Mouse (Mus musculus) hindbrain, embryonic 16.5 days (tissue): ENCODE data around the gene Anapc1. TPM values are rescaled to one million over a fixed set of nuclear protein-coding genes. Genes with fewer than 3 reads are reported as not detected.

Experiments
- ATAC-seq: fragments of 200-750 bp; cut with Nextera tagmentation; 2 replicates; pipeline ENCODE4 v1.8.0; 2017; ENCODE audit warnings: moderate TSS enrichment, moderate library complexity
- H3K27ac ChIP-seq: fragments of 300-500 bp; sonication (generic); 2 replicates; pipeline ENCODE4 v1.5.1; 2014; ENCODE audit warnings: low read depth, mild to moderate bottlenecking, control low read depth, low read length, moderate library complexity
- H3K27me3 ChIP-seq: fragments of 300-500 bp; sonication (generic); replicated peaks from 2 replicates; pipeline ENCODE4 v1.6.1; 2014; ENCODE audit warnings: low read length; ENCODE audit not compliant: control insufficient read depth, insufficient read depth
- H3K36me3 ChIP-seq: fragments of 300-500 bp; sonication (generic); 2 replicates; pipeline ENCODE4 v1.6.1; 2014; ENCODE audit warnings: mild to moderate bottlenecking, low read length, moderate library complexity, mixed read lengths; ENCODE audit not compliant: control insufficient read depth, insufficient read depth
- H3K4me1 ChIP-seq: fragments of 300-500 bp; sonication (generic); 2 replicates; pipeline ENCODE4 v1.6.1; 2014; ENCODE audit warnings: low read depth, low read length; ENCODE audit not compliant: control insufficient read depth, insufficient read depth
- H3K4me2 ChIP-seq: fragments of 300-500 bp; sonication (generic); 2 replicates; pipeline ENCODE4 v1.6.1; 2014; ENCODE audit warnings: mild to moderate bottlenecking, low read length, control low read depth, moderate library complexity
- H3K4me3 ChIP-seq: fragments of 300-500 bp; sonication (generic); 2 replicates; pipeline ENCODE4 v1.5.1; 2014; ENCODE audit warnings: mild to moderate bottlenecking, low read length, control low read depth, moderate library complexity
- H3K9ac ChIP-seq: fragments of 300-500 bp; sonication (generic); 2 replicates; pipeline ENCODE4 v1.6.1; 2014; ENCODE audit warnings: low read depth, mild to moderate bottlenecking, control low read depth, low read length, moderate library complexity
- H3K9me3 ChIP-seq: fragments of 300-500 bp; sonication (generic); 2 replicates; pipeline ENCODE4 v1.6.1; 2014; ENCODE audit warnings: mild to moderate bottlenecking, low read length, moderate library complexity; ENCODE audit not compliant: control insufficient read depth
- WGBS: fragments of 180-500 bp; shearing (Covaris S2); extraction: QIAGEN DNeasy Blood & Tissue Kit; methylation state at CpG from one replicate; pipeline ENCODE4 v1.1.7; 2014; 5-methylcytosine and 5-hydroxymethylcytosine counted together
- polyA plus RNA-seq: library from polyadenylated mRNA; unstranded; fragments of >200 nt; fragmentation: Nextera tagmentation; extraction: Ambion mirVana; gene quantifications from 2 replicates; pipeline ENCODE4 v1.2.1, GENCODE M21; 2015

Gene Anapc1
- polyA plus RNA-seq, 1 experiment from 2014 or later = 36.6 TPM

DNA sequence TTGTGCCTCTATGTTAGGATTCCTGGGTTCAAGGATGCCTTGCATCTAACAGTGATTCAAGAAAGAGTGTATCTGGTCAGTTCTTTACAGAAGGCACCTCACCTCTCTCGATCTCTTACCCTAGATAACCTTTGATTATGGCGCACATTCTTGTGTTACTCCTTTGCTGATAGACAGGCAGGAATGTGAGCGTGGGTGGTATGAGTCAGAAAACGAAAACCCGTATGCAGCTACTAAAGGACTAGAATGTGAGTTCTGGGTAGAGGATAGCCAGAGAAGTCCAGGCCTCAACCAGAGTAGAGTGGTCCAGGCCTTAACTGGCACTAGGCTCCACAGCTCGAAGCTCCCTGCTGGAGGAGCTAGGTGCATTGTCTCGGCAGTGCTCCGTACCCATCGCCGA is 5.6 kb upstream of the Anapc1 start:
- H3K9me3 ChIP-seq = no peaks in the 10 kb centered on the region
- H3K4me2 ChIP-seq = no peak overlapping the region
- peaks cover 6% of the 10 kb centered on the region for H3K4me1 ChIP-seq
- H3K27me3 ChIP-seq = 0 out of 2 replicates have a peak, but pooled peaks cover 4% of the 10 kb centered on the region
- no peak overlapping the region for H3K27ac ChIP-seq
- H3K9ac ChIP-seq = no peak overlapping the region
- H3K4me3 ChIP-seq = no peak overlapping the region
- 91% methylated on average over 10 of the region's 10 CpGs for WGBS
- H3K36me3 ChIP-seq = no peaks in the 10 kb centered on the region
- ATAC-seq = no peak

DNA sequence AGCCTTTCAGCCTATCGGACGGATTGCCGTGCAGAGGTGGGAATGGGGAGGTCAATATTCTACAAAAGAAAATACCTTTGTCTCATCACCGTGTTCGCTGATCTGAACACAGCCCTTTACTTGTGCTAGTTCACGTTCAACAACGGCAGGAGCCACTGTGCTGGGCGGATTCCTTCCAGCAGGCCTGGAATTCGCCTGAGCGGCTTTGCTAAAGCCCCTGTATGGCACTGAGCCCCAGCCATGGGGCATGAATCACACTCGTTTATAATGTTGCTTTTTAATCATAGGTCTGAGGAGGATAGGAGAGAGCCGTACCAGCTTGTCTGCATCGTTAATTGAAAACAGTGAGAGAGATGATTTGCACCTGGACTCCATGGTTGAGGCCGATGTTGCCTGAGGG is 5.1 kb upstream of the Anapc1 start:
- no peaks in the 10 kb centered on the region for H3K36me3 ChIP-seq
- H3K9ac ChIP-seq = no peak overlapping the region
- 0 out of 2 replicates have a peak, but pooled peaks cover 4% of the 10 kb centered on the region for H3K27me3 ChIP-seq
- ATAC-seq = no peak
- H3K27ac ChIP-seq = no peak overlapping the region
- 76% methylated on average over 14 of the region's 14 CpGs for WGBS
- no peak overlapping the region for H3K4me3 ChIP-seq
- no peak overlapping the region for H3K4me2 ChIP-seq
- H3K4me1 ChIP-seq = peaks cover 5% of the 10 kb centered on the region
- no peaks in the 10 kb centered on the region for H3K9me3 ChIP-seq

DNA sequence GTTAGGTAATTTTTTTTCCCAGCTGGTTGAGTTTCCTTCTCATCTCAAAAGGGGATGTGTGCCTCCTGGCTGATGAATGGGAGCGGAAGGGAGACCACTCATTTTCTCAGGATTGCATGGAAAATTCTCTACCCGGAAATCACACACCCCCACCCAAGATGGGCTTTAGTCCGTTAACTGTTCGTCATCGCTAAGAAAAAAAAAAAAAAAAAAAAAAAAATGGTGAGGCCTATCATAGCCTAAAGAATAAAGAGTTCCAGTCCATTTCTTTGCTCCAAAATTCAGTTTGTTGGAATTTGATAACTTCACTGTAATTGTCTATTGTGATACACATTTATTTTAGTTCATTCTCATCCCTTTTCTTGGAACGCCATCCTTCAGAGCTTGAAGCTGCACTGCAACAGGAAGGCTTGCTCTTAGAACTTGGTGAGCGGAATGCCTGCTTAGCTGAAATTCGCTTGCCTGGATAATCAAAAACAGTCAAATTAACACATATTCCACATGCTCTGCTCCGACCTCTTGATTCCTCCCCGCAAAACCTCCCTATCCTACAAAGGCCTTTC is 448 bp upstream of the Anapc1 start:
- Histone ChIP-seq H3K9me3 (no peaks in the 10 kb centered on the region), H3K4me2 (peak overlapping the region; percentile 70), H3K4me1 (peaks cover 17% of the 10 kb centered on the region), H3K9ac (peak overlapping the region; percentile 98), H3K36me3 (peaks cover 3% of the 10 kb centered on the region; the same call in 1 of the 2 replicates), H3K27ac (peak overlapping the region; percentile 81), H3K27me3 (no peaks in the 10 kb centered on the region), H3K4me3 (peak overlapping the region; percentile 93)
- 44% methylated on average over 10 of the region's 10 CpGs for WGBS
- peak; percentile 95 for ATAC-seq

DNA sequence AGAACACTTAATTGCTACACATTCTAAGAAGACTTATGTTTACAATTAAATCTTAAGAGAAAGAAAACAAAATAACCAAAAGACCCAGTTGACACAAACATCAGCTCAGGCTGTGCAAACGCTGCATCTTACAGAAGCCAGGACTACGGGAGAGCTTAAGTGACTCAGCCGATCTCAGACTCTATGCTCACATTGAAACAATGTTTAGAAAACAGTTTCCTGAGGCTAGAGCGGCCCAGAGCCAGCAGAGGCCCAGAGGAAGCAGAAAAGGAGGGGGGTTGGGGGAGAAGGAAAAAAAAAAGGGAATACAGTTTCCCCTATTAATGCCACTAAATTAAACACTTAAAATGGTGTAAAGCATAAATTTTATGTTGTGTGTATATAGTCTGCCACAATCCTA is 6.5 kb downstream of the Anapc1 start:
- H3K9me3 ChIP-seq = no peaks in the 10 kb centered on the region
- no peak overlapping the region for H3K4me2 ChIP-seq
- H3K27ac ChIP-seq = no peak overlapping the region
- no peak overlapping the region for H3K4me3 ChIP-seq
- H3K9ac ChIP-seq = no peak overlapping the region
- 82% methylated on average over 4 of the region's 4 CpGs for WGBS
- H3K4me1 ChIP-seq = peaks cover 3% of the 10 kb centered on the region
- peaks cover 20% of the 10 kb centered on the region for H3K36me3 ChIP-seq
- no peak for ATAC-seq
- no peaks in the 10 kb centered on the region for H3K27me3 ChIP-seq

DNA sequence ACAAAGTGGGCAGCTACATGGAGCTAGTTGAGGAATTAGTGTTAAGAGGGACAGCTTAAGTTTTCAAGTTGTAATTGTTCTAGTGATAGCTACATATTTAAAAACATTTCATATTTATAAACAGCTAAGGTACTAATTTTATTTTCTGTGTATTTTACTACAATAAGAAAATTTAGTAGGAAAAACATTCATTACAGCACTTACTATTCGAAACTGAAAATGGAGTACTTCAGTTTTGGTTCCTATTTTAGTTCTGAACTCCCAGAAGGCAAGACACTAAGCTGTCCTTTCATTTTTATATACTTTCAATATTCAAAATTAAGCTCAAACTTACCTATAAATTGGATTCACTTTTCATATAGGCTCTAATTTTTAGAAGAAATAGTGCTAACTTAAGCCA is 66.6 kb downstream of the Anapc1 start:
- ATAC-seq = no peak
- Histone ChIP-seq H3K27me3 (no peaks in the 10 kb centered on the region), H3K9ac (no peak overlapping the region), H3K36me3 (peaks cover 58% of the 10 kb centered on the region), H3K4me1 (no peaks in the 10 kb centered on the region), H3K4me2 (no peak overlapping the region), H3K4me3 (no peak overlapping the region), H3K27ac (no peak overlapping the region), H3K9me3 (no peaks in the 10 kb centered on the region)
- 93% methylated on average over 1 of the region's 1 CpGs for WGBS

DNA sequence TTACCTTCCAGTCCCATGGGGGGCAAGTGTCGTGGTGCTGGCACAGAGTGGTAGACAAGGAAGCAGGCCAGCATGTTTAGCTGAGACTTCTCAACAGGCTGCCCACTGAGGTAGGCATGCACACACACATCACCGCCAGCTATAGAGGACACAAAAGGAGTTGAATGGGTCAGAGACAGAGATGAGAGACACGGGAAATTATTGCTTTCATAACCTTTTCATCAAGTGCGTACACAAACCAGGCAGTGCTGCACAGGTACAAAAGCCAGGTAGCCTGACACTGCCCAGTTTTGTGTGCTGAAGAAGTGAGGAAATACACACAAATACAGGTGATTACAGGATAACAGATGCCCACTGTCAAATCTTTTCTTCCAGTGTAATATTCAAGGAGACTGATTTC is 71.8 kb downstream of the Anapc1 start:
- Histone ChIP-seq H3K4me2 (no peak overlapping the region), H3K36me3 (peaks cover 56% of the 10 kb centered on the region), H3K9ac (no peak overlapping the region), H3K27me3 (no peaks in the 10 kb centered on the region), H3K27ac (no peak overlapping the region), H3K4me1 (no peaks in the 10 kb centered on the region), H3K4me3 (no peak overlapping the region), H3K9me3 (no peaks in the 10 kb centered on the region)
- no peak for ATAC-seq
- 93% methylated on average over 4 of the region's 4 CpGs for WGBS

DNA sequence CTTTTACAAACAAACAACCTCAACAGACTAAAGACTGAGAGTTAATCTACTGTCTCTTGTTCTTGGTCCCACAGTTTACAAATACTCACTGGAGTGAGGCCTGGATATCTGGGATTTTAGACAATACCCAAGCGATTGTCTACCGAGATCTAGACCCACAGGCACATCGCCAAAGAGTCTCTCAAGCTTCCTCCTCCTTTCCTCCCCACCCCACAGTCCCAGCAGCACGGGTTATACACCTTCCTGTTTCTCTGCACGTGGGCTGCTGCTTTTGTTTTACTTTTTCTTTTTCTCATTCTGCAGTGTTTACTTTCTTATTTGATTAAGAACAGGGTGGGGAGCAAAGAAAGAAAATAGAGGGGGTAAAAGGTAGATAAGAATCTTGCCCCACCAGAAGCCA is 73.8 kb downstream of the Anapc1 start:
- H3K9me3 ChIP-seq = no peaks in the 10 kb centered on the region
- no peak overlapping the region for H3K4me3 ChIP-seq
- H3K27me3 ChIP-seq = no peaks in the 10 kb centered on the region
- no peak overlapping the region for H3K9ac ChIP-seq
- no peak overlapping the region for H3K27ac ChIP-seq
- H3K4me2 ChIP-seq = no peak overlapping the region
- H3K36me3 ChIP-seq = peaks cover 44% of the 10 kb centered on the region
- no peaks in the 10 kb centered on the region for H3K4me1 ChIP-seq
- ATAC-seq = no peak
- WGBS = 88% methylated on average over 5 of the region's 5 CpGs

DNA sequence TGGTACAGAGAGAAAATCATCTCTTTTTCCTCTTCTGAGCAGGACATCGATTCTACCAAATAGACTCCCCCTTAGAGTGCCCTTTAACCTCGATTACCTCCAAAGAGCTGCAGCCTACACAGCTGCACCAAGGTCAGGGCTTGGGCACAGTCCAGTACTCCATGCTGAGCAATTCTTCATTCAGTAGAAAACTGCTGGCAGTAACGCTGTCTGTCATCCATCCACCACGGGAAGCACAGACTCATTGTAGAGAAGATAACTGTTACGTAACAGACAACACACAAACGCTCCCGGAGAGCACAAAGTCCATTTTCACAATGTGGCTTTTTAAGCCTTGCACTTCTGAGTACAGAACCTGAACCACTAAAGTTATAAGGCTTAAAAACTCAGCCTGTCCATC is 74.9 kb downstream of the Anapc1 start:
- ATAC-seq = no peak

DNA sequence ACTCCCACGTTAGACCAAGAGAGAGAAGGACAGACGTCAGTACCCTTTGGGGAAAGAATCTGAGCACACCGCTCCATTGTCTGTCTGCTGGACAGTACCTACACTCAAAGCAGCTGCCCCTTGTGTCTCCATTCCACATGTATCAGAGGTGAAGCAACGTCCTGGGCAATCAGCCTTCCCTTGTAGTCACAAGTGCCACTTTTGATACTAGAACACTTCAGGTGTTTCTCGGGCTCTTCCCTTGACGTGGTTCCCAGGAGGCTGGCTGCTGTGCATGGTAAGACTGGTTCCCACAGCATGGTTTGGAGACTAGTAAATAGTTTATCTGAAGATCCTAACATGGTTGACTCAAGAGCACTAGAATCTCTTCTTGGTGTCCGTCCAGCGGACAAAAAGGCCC is 76.0 kb downstream of the Anapc1 start:
- peaks cover 33% of the 10 kb centered on the region for H3K36me3 ChIP-seq
- peaks cover 6% of the 10 kb centered on the region for H3K9me3 ChIP-seq
- H3K27me3 ChIP-seq = no peaks in the 10 kb centered on the region
- H3K9ac ChIP-seq = no peak overlapping the region
- H3K4me1 ChIP-seq = no peaks in the 10 kb centered on the region
- 92% methylated on average over 8 of the region's 8 CpGs for WGBS
- H3K27ac ChIP-seq = no peak overlapping the region
- H3K4me3 ChIP-seq = no peak overlapping the region
- no peak overlapping the region for H3K4me2 ChIP-seq
- no peak for ATAC-seq

More for the DNA sequence above, 74.9 kb downstream of the Anapc1 start:
- Histone ChIP-seq H3K9ac (no peak overlapping the region), H3K4me2 (no peak overlapping the region), H3K4me1 (no peaks in the 10 kb centered on the region), H3K9me3 (0 out of 2 replicates have a peak, but pooled peaks cover 2% of the 10 kb centered on the region), H3K27ac (no peak overlapping the region), H3K27me3 (no peaks in the 10 kb centered on the region), H3K36me3 (peaks cover 34% of the 10 kb centered on the region), H3K4me3 (no peak overlapping the region)
- WGBS = 89% methylated on average over 7 of the region's 7 CpGs

DNA sequence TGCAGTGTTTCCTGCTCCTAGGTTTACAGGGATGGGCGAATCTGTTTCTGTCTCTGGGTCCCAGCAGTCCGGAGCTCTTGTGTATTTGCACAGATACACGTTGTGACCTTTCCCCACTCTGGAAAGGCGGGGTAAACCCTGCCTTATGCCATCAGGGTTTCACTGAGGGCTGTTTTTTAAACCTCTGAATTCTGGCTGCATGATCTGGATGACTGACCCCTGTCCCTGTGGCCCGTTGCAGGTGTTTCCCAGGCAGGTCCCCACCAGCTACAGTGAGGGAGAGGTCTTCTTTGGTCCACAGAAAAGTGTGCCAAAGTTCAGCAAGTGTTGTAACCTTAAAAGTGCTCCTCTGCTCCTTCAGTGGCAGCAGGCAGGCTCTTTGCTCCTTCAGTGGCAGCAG is 77.9 kb downstream of the Anapc1 start:
- Histone ChIP-seq H3K9ac (no peak overlapping the region), H3K4me3 (no peak overlapping the region), H3K9me3 (peaks cover 12% of the 10 kb centered on the region), H3K36me3 (peaks cover 19% of the 10 kb centered on the region), H3K4me2 (no peak overlapping the region), H3K27ac (no peak overlapping the region), H3K27me3 (no peaks in the 10 kb centered on the region), H3K4me1 (no peaks in the 10 kb centered on the region)
- ATAC-seq = no peak
- 85% methylated on average over 5 of the region's 5 CpGs for WGBS
